8 mouse cellular contexts compared by ENCODE assay signal in the genomic region with DNA sequence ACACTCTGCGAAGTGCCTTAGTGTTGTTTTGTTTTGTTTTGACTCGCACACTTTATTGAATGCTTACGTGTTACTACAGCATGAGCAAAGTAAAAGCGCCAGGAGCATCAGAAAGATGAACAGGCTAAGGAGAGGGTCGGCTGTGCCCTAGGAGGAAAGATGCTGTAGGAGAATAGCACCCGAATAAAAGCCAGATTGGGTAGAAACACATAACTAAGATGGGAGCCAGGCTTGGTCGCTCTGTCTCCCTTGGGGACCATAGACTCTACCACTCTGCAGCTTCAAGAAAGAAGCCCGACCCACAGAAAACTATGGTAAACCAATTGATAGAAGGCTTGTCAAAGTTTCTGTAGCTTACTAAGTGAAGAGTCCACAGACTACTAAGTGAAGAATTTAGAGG. TPM values are rescaled to one million over a fixed set of nuclear protein-coding genes. Genes with fewer than 3 reads are reported as not detected.
A peak's percentile ranks its signal among the peaks of the same experiment; 100 is the strongest.
DNase-seq lines count a peak whose midpoint lies in the region; ATAC-seq and TF ChIP-seq lines count a peak whose summit lies in the region.

No protein-coding gene starts in this region.

- TF ChIP-seq RAD21 in MEL (IDR thresholded peaks at IDR 0.05; ENCODE audit: low read depth, low read length) = no peak

- H3K27ac ChIP-seq in heart, embryonic 13.5 days (replicated peaks) = peak overlapping the region; percentile 65
- H3K27ac ChIP-seq in MEL (ENCODE audit: control insufficient read depth, low read depth, low read length) (peak overlapping the region; percentile 63), macrophage (no peak overlapping the region)
- H3K27ac ChIP-seq in forebrain, postnatal 0 days (ENCODE audit: low read depth, low read length) = peak overlapping the region; percentile 17; the same call in 1 of the 2 replicates

- H3K79me2 ChIP-seq in MEL (ENCODE audit: control insufficient read depth, insufficient read depth, low read length, poor library complexity) (no peaks in the 10 kb centered on the region; the same call in 1 of the 2 replicates), macrophage (ENCODE audit: inconsistent target) (no peaks in the 10 kb centered on the region)

- no peak for DNase-seq in heart, adult 18-20 months
- no peak for DNase-seq in MEL (ENCODE audit: low read depth, low spot score)
- DNase-seq in forebrain, postnatal 0 days = no peak
- DNase-seq in urinary bladder, adult 2 months (ENCODE audit: low spot score) = no peak
- DNase-seq in layer of hippocampus, postnatal 25 days (ENCODE audit: extremely low spot score in 1 of 2, low spot score in 1 of 2) = no peak
- no peak for DNase-seq in spleen, adult 12 weeks (ENCODE audit: low spot score)

- peak overlapping the region; percentile 74 for H3K9ac ChIP-seq in heart, embryonic 13.5 days
- H3K9ac ChIP-seq in MEL (ENCODE audit: control insufficient read depth, low read depth, low read length, poor library complexity, severe bottlenecking) = peak overlapping the region; percentile 71
- H3K9ac ChIP-seq in forebrain, postnatal 0 days = peak overlapping the region; percentile 85

- H3K4me1 ChIP-seq in heart, embryonic 13.5 days = peaks cover 25% of the 10 kb centered on the region
- peaks cover 5 to 17% of the 10 kb centered on the region in 2 experiments for H3K4me1 ChIP-seq in MEL (ENCODE audit: control insufficient read depth in 1 of 2, insufficient read depth in 2 of 2, low read length in 2 of 2)
- H3K4me1 ChIP-seq in forebrain, postnatal 0 days (ENCODE audit: insufficient read depth) = peaks cover 6% of the 10 kb centered on the region; the same call in 1 of the 2 replicates

- peak overlapping the region; percentile 94 for H3K4me2 ChIP-seq in heart, embryonic 13.5 days
- peak overlapping the region; percentile 94 for H3K4me2 ChIP-seq in forebrain, postnatal 0 days (ENCODE audit: low read depth)

- WGBS in heart, embryonic 13.5 days = 9% methylated on average over 8 of the region's 8 CpGs
- WGBS in forebrain, postnatal 0 days = 9% methylated on average over 8 of the region's 8 CpGs
- WGBS in macrophage (ENCODE audit: missing documents) = 9% methylated on average over 8 of the region's 8 CpGs

- no peaks in the 10 kb centered on the region for H3K9me3 ChIP-seq in heart, embryonic 13.5 days
- H3K9me3 ChIP-seq in MEL (replicated peaks; ENCODE audit: insufficient read depth, low read length) = no peaks in the 10 kb centered on the region
- H3K9me3 ChIP-seq in forebrain, postnatal 0 days (ENCODE audit: low read length) = no peaks in the 10 kb centered on the region

- H3K4me3 ChIP-seq in heart, embryonic 13.5 days = peak overlapping the region; percentile 77
- H3K4me3 ChIP-seq in MEL (ENCODE audit: control insufficient read depth in 1 of 2, insufficient read depth in 1 of 2, low read depth in 2 of 2, low read length in 2 of 2) (peak overlapping the region; percentile 69 to 75), macrophage (ENCODE audit: inconsistent target) (peak overlapping the region; percentile 58)
- H3K4me3 ChIP-seq in forebrain, postnatal 0 days (ENCODE audit: low read depth, low read length) = peak overlapping the region; percentile 79

- TF ChIP-seq EP300 in MEL (IDR thresholded peaks at IDR 0.05; ENCODE audit: low read depth in 1 of 2, low read length in 2 of 2) = no peak

- H3K27me3 ChIP-seq in heart, embryonic 13.5 days (replicated peaks) = no peaks in the 10 kb centered on the region
- no peaks in the 10 kb centered on the region for H3K27me3 ChIP-seq in MEL (ENCODE audit: control insufficient read depth in 1 of 2, insufficient read depth in 2 of 2, low read length in 2 of 2)
- H3K27me3 ChIP-seq in forebrain, postnatal 0 days (ENCODE audit: insufficient read depth, low read length) = no peaks in the 10 kb centered on the region

- TF ChIP-seq POLR2A in MEL (IDR thresholded peaks at IDR 0.05; ENCODE audit: control insufficient read depth in 1 of 2, insufficient read depth in 1 of 2, low read depth in 1 of 2, low read length in 2 of 2, poor library complexity in 1 of 2) = no peak

- peaks cover 11% of the 10 kb centered on the region for H3K36me3 ChIP-seq in heart, embryonic 13.5 days
- H3K36me3 ChIP-seq in MEL (ENCODE audit: control insufficient read depth in 1 of 2, insufficient read depth in 2 of 2, low read length in 2 of 2) (peaks cover 7 to 14% of the 10 kb centered on the region in 2 experiments), macrophage (ENCODE audit: inconsistent target) (peaks cover 12% of the 10 kb centered on the region; the same call in 1 of the 2 replicates)
- peaks cover 9% of the 10 kb centered on the region; the same call in 1 of the 2 replicates for H3K36me3 ChIP-seq in forebrain, postnatal 0 days (ENCODE audit: insufficient read depth)

- TF ChIP-seq CTCF in MEL (IDR thresholded peaks at IDR 0.05 in 2 of 3, conservative IDR thresholded peaks at IDR 0.05 in 1 of 3; ENCODE audit: control insufficient read depth in 1 of 3, insufficient read depth in 1 of 3, low read depth in 2 of 3, low read length in 3 of 3, poor library complexity in 1 of 3, severe bottlenecking in 1 of 3) = no peak
- TF ChIP-seq CTCF in forebrain, postnatal 0 days (IDR thresholded peaks at IDR 0.05; ENCODE audit: low read depth) = no peak

- no peak for ATAC-seq in heart, embryonic 13.5 days (ENCODE audit: extremely low read depth, insufficient number of reproducible peaks, low FRiP score, low TSS enrichment)
- peak; percentile 14 for ATAC-seq in forebrain, postnatal 0 days

TF ChIP-seq in MEL, 35 proteins besides CTCF, POLR2A, EP300 and RAD21:
- TF ChIP-seq KAT2A (conservative IDR thresholded peaks at IDR 0.05; ENCODE audit: low read depth, low read length) (0 out of 2 replicates have a peak, but pooled peaks have one; percentile 27), ELF1 (IDR thresholded peaks at IDR 0.05; ENCODE audit: low read depth, low read length) (no peak), POLR2AphosphoS2 (IDR thresholded peaks at IDR 0.05; ENCODE audit: low read length) (0 out of 2 replicates have a peak, but pooled peaks have one; percentile 5)

RNA-seq across cellular contexts. Expression of a gene that starts 0.5 kb away (rescaled TPM):
- polyA plus RNA-seq in heart, embryonic 13.5 days (2015; fragmentation: Nextera tagmentation; extraction: Ambion mirVana) = 24.7 and 27.8 TPM in 2 replicates
- 10 to 100 TPM; 92.1 to 92.4 TPM for total RNA-seq in heart, adult 18-20 months (2021)
- total RNA-seq in MEL (2012; rRNA removed) = 20.5 and 22.6 TPM in 2 replicates
- polyA plus RNA-seq in MEL (2012; ENCODE audit: insufficient read depth in 1 of 2, insufficient read length in 2 of 2, low read depth in 1 of 2, low replicate concordance in 2 of 2, missing spikeins in 1 of 2) (10 to 100 TPM in 1 of 2 experiments, not detected in 1; 28.7 TPM), macrophage (2018) (7.1 to 11.1 TPM (median 9.5 TPM) in 3 replicates)
- 22.8 and 28.0 TPM in 2 replicates for total RNA-seq in forebrain, postnatal 0 days (2014; rRNA removed)
- 32.2 and 34.2 TPM in 2 replicates for polyA plus RNA-seq in forebrain, postnatal 0 days (2015; fragmentation: Nextera tagmentation; extraction: Ambion mirVana)
- total RNA-seq in macrophage (2018; cell fraction: chromatin; rRNA removed) = 10 to 100 TPM in 19 of 26 experiments, 1 to 10 TPM in 7; 1.7 to 27.9 (median 17.8) TPM
- total RNA-seq in macrophage (2018; cell fraction: cytosol; rRNA removed) = 10 to 100 TPM in 8 of 26 experiments, 1 to 10 TPM in 18; 6.4 to 11.6 (median 9.0) TPM
- total RNA-seq in macrophage (2018; cell fraction: nucleus; rRNA removed) = 10 to 100 TPM in 14 of 26 experiments, 1 to 10 TPM in 12; 2.0 to 19.5 (median 11.2) TPM
- 17.8 and 26.5 TPM in 2 replicates for polyA plus RNA-seq in urinary bladder, adult 2 months (2012; rRNA removed)
- 10 to 100 TPM; 27.3 to 34.0 TPM for total RNA-seq in layer of hippocampus, postnatal 25 days (2021)
